Mouse (Mus musculus) heart, postnatal 0 days (tissue): ENCODE measurements around the gene Kptn.

Experiments used
- CTCF ChIP-seq: IDR thresholded peaks from 2 replicates; pipeline ENCODE4 v1.5.1; 2016; ENCODE audit warnings: antibody characterized with exemption, control low read depth, low read depth
- EP300 ChIP-seq: IDR thresholded peaks from 2 replicates; pipeline ENCODE4 v1.6.1; 2016; ENCODE audit warnings: antibody characterized with exemption, low read depth

DNA sequence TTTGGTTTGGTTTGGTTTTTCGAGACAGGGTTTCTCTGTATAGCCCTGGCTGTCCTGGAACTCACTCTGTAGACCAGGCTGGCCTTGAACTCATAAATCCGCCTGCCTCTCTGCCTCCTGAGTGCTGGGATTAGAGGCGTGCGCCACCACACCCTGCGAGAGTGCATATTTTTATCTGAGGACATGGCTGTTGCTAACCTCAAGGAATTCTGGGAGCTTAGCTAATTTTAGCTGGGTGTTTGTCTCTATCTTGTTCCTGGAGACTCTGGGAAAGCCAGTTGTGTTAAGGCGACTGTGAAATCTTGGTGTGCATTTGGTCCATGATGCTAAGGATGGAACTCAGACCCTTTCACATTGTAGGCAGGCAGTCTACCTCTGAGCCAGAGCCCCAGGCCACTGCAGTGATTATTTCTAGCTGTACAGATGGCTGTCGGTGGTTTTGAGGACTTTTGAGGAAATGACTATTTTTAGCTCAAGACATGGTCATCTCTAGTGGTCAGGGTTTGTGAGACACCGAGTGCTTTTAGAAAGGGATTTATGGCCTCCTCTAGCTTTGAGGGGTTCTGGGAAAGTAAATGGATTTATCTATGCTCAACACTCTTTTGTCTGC is 36.5 kb downstream of the Kptn start:
- no peak for TF ChIP-seq CTCF
- TF ChIP-seq EP300, result no peak
